Mouse (Mus musculus) layer of hippocampus, adult 2 months (tissue): ENCODE results near the gene Tor2a. TPM values are rescaled to one million over a fixed set of nuclear protein-coding genes. Genes with fewer than 3 reads are reported as not detected.

Experiments used
- DNase-seq, 2 experiments: peaks; one replicate each; pipeline ENCODE4 v3.0.0; 2022; ENCODE audit warnings: low spot score in 2 of 2
- H3K27ac ChIP-seq: fragments of 200-600 bp; 2 replicates; pipeline ENCODE4 v1.8.1; 2022
- H3K4me3 ChIP-seq: fragments of 200-600 bp; 2 replicates; pipeline ENCODE4 v1.8.1; 2022; ENCODE audit warnings: mild to moderate bottlenecking
- CTCF ChIP-seq: fragments of 200-600 bp; conservative IDR thresholded peaks from 2 replicates; pipeline ENCODE4 v1.8.1; 2022; ENCODE audit warnings: antibody characterized with exemption, mild to moderate bottlenecking, moderate library complexity
- microRNA-seq, 2 experiments: library from miRNA; unstranded; fragments of <30 nt; microRNA quantifications; one replicate each; pipeline ENCODE4 v1.2.0; 2021
- total RNA-seq, 2 experiments: library from RNA; stranded (reverse); gene quantifications; 2 replicates each; pipeline ENCODE4 v1.2.3; 2021

Tor2a gene
- total RNA-seq, 2 experiments from 2014 or later: 30.3 to 32.3 TPM

DNA sequence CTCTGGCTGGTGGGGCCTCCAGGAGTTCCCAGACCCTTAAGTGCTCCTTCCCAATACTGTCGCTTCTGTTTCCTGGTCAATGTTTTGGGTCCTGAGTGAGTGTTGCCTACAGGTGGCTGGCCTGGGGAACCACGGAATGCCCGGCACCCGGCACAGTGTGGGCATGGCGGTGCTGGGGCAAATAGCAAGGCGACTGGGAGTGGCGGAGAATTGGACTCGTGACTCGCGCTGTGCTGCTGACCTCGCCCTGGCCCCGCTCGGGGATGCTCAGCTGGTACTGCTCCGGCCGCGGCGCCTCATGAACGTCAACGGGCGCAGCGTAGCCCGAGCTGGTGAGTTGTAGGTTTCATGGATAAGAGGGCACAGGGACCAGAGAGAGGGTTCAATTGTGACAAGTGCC is 19.2 kb downstream of the Tor2a start:
- H3K4me3 ChIP-seq: peak overlapping the region; percentile 76
- no peak overlapping the region for H3K27ac ChIP-seq
- TF ChIP-seq CTCF: no peak
- DNase-seq: no peak

- no peak overlapping the region for H3K4me3 ChIP-seq
- TF ChIP-seq CTCF: no peak
- no peak for DNase-seq
- H3K27ac ChIP-seq: no peak overlapping the region
Observed at GRCm38 (mm10) chr2:32778081-32778480, 21.0 kb downstream of the Tor2a start.

- peak; percentile 89 for TF ChIP-seq CTCF
- peak in 1 of 2 experiments; percentile 65 for DNase-seq
- H3K27ac ChIP-seq: no peak overlapping the region
- H3K4me3 ChIP-seq: no peak overlapping the region
Observed at GRCm38 (mm10) chr2:32779131-32779530, 22.1 kb downstream of the Tor2a start.

DNA sequence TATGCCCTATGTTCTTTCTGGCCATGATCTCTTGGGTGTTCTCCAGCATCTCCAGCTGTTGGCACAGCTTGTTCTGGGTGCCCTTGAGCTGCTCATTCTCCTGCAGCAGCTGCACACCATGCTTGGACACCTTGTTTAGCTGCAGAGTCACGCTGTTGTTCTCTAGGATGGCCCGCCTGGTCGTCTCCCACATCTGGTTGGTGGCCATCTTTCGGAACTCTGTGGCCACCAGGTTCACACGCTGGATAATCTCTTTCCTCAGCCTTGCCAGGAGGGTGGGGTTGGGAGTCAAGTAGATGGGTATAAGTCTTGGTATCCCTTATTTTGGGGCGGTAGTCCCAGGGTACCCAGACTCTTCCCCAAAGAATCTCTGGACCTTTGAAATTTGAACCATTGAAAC is 22.7 kb downstream of the Tor2a start:
- H3K27ac ChIP-seq: no peak overlapping the region
- H3K4me3 ChIP-seq: no peak overlapping the region
- DNase-seq: no peak
- TF ChIP-seq CTCF: no peak

- Histone ChIP-seq H3K4me3 (no peak overlapping the region), H3K27ac (no peak overlapping the region)
- DNase-seq: no peak
- 0 out of 2 replicates have a peak, but pooled peaks have one; percentile 9 for TF ChIP-seq CTCF
Observed at GRCm38 (mm10) chr2:32781710-32782109, 24.7 kb downstream of the Tor2a start.

GRCm38 (mm10) chr2:32784048-32784681 is 27.1 kb downstream of the Tor2a start, which contains the start of gene Cfap157:
Cfap157 (minus strand) TSS chr2:32784428.
- no peak for TF ChIP-seq CTCF
- H3K27ac ChIP-seq: no peak within 1 kb of the TSS
- no peak for DNase-seq
- no peak within 1 kb of the TSS for H3K4me3 ChIP-seq

GRCm38 (mm10) chr2:32787176-32787575 is 30.1 kb downstream of the Tor2a start:
- DNase-seq: no peak
- TF ChIP-seq CTCF: peak; percentile 76
- Histone ChIP-seq H3K27ac (no peak overlapping the region), H3K4me3 (no peak overlapping the region)

GRCm38 (mm10) chr2:32788581-32788980 is 31.5 kb downstream of the Tor2a start:
- no peak overlapping the region for H3K27ac ChIP-seq
- TF ChIP-seq CTCF: no peak
- DNase-seq: no peak

GRCm38 (mm10) chr2:32791297-32791696 is 34.3 kb downstream of the Tor2a start:
- Histone ChIP-seq H3K27ac (no peak overlapping the region), H3K4me3 (no peak overlapping the region)
- DNase-seq: no peak
- TF ChIP-seq CTCF: no peak

More at GRCm38 (mm10) chr2:32788581-32788980, 31.5 kb downstream of the Tor2a start:
- no peak overlapping the region for H3K4me3 ChIP-seq

DNA sequence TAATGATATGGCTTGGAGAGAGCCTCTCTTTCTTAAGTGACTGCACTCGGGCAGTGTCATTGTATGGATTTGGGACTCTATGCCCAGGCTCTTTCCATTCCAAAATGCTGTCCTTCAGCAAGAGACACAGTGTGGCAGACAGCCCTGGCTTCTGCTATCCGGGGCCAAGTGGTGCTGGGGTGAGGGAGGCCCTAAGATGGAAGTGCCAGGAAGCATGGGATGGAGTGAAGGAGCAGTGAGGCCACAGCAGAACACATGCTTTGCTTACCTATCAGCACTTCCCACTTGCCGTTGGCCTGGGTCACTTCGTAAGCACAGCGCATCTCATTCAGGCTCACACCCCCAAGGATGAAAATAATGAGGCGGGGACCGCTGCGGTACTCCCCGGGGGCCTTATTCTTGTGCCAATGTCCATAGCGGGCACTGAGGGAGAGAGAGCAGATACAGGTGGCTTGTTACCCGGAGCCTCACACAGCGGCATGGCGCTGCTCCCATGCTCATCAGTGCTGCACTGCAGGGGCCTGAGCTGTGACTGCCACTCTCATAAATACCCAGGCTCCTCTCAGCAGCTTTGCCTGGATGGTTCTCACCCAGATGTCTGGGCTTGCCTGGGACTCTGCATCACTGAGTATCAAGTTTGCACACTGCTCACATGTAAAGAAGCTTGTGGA is 38.8 kb downstream of the Tor2a start:
- TF ChIP-seq CTCF: no peak
- no peak overlapping the region for H3K4me3 ChIP-seq
- H3K27ac ChIP-seq: no peak overlapping the region
- no peak for DNase-seq

DNA sequence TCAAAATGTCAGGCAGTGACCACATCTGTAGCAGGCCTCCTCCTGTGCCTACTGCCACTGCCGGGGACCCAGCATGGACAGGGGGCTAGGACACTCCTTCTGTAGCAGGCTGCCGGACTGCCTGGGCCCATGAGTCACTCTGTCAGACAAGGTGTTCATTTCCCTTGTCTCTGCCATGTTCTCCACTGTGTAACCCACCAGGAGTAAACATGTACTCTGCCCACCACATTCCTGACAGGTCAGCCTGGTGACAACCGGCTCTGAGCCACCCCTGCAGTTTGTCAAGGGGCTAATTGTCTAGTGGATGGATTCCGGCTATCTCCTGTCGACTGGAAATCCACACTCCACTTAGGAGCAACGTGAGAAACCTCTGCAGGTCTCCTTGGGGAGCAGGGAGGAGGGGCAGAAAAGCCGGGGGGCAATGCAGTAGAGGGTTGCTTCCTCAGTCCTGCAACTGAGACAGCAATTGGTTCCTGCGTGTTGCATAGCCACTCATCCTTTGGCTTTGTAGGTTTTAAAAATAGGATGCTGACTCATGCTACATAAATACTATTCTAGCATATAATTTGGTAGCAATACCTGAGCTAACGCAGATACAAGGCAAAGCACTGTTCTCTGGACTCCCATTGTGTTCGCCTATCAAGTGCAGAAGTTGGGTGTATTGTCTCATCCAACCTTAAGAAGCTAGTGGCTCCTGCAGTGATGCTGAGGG is 41.4 kb downstream of the Tor2a start:
- TF ChIP-seq CTCF: no peak
- Histone ChIP-seq H3K4me3 (no peak overlapping the region), H3K27ac (peak overlapping the region; percentile 33; the same call in 1 of the 2 replicates)
- no peak for DNase-seq

GRCm38 (mm10) chr2:32808816-32809566 is 52.0 kb downstream of the Tor2a start:
- DNase-seq: no peak

More at GRCm38 (mm10) chr2:32808816-32809566, 52.0 kb downstream of the Tor2a start:
- H3K4me3 ChIP-seq: no peak overlapping the region
- TF ChIP-seq CTCF: no peak
- no peak overlapping the region for H3K27ac ChIP-seq

Small RNA genes within 50 kb of the gene (microRNA-seq; reads per million reads assigned to microRNA genes)
- 0.18 to 0.64 reads per million in 2 experiments for gene Mir2861
- gene Mir3960: 0 to 0.64 reads per million in 2 experiments

Other genes with a start within 250 kb of the Tor2a start
- 10 to 100 TPM; 77.1 TPM for gene Fam102a, start 221.9 kb upstream of the Tor2a start, total RNA-seq
- 10 to 100 TPM; 77.6 to 84.0 TPM for gene Dpm2, start 186.4 kb upstream of the Tor2a start, total RNA-seq
- gene Pip5kl1, start 182.4 kb upstream of the Tor2a start, total RNA-seq: 1 to 10 TPM; 4.4 to 5.0 TPM
- gene 9430097D07Rik, start 181.6 kb upstream of the Tor2a start, total RNA-seq: under 1 TPM in 1 of 2 experiments, not detected in 1; 0.71 TPM
- 10 to 100 TPM; 36.4 to 40.0 TPM for gene St6galnac4, start 170.1 kb upstream of the Tor2a start, total RNA-seq
- gene St6galnac6, start 157.5 kb upstream of the Tor2a start, total RNA-seq: 100 to 1,000 TPM; 117 to 124 TPM
- gene Ak1, start 135.5 kb upstream of the Tor2a start, total RNA-seq: 100 to 1,000 TPM; 120 to 123 TPM
- gene Eng, start 110.6 kb upstream of the Tor2a start, total RNA-seq: 10 to 100 TPM; 16.4 to 19.7 TPM
- gene Fpgs, start 53.1 kb upstream of the Tor2a start, total RNA-seq: 10 to 100 TPM; 10.7 to 14.6 TPM
- gene Cdk9, start 44.2 kb upstream of the Tor2a start, total RNA-seq: 100 to 1,000 TPM; 115 to 121 TPM
- 10 to 100 TPM; 18.9 to 20.1 TPM for gene Sh2d3c, start 36.2 kb upstream of the Tor2a start, total RNA-seq
- gene 6330409D20Rik, start 16.2 kb upstream of the Tor2a start, total RNA-seq: 1 to 10 TPM; 1.4 to 2.9 TPM
- under 1 TPM; 0.69 to 0.82 TPM for gene Ttc16, start 18.4 kb downstream of the Tor2a start, total RNA-seq
- gene Ptrh1, start 18.6 kb downstream of the Tor2a start, total RNA-seq: 1 to 10 TPM; 5.9 to 6.4 TPM
- 1 to 10 TPM in 1 of 2 experiments, not detected in 1; 2.0 TPM for gene Cfap157, start 27.2 kb downstream of the Tor2a start, total RNA-seq
- 100 to 1,000 TPM; 550 to 603 TPM for gene Stxbp1, start 90.0 kb downstream of the Tor2a start, total RNA-seq
- 10 to 100 TPM; 14.5 to 14.9 TPM for gene Fam129b, start 118.9 kb downstream of the Tor2a start, total RNA-seq
- gene Rpl12, start 204.3 kb downstream of the Tor2a start, total RNA-seq: 100 to 1,000 TPM; 115 to 125 TPM
- 10 to 100 TPM; 36.8 to 37.9 TPM for gene Lrsam1, start 204.4 kb downstream of the Tor2a start, total RNA-seq
- 10 to 100 TPM; 19.1 to 21.7 TPM for gene Slc2a8, start 224.8 kb downstream of the Tor2a start, total RNA-seq